Mouse (Mus musculus) thymus, adult 2 months (tissue): ENCODE measurements at regions not wholly inside any gene's neighbourhood (a gene's known extent, or its start where the extent isn't known, plus 50 kb on each side); places are given as distances from the start of the nearest gene placed in this dataset.

ENCODE experiments used
- DNase-seq: peaks from one replicate; pipeline ENCODE4 v3.0.0; 2021
- H3K27ac ChIP-seq: fragments of 200-500 bp; 2 replicates; pipeline ENCODE4 v1.5.1; 2012; ENCODE audit warnings: low read length, control low read depth; ENCODE audit not compliant: control insufficient read depth, insufficient read depth
- H3K27me3 ChIP-seq: fragments of 200-500 bp; 2 replicates; pipeline ENCODE4 v1.6.1; 2012; ENCODE audit warnings: mild to moderate bottlenecking, low read length, moderate library complexity, mixed read lengths; ENCODE audit not compliant: control insufficient read depth, insufficient read depth
- H3K36me3 ChIP-seq: fragments of 200-500 bp; 2 replicates; pipeline ENCODE4 v1.6.1; 2012; ENCODE audit warnings: mild to moderate bottlenecking, low read length, moderate library complexity; ENCODE audit not compliant: control insufficient read depth, insufficient read depth
- H3K4me1 ChIP-seq: fragments of 200-500 bp; replicated peaks from 2 replicates; pipeline ENCODE4 v1.6.1; 2012; ENCODE audit warnings: low read length; ENCODE audit not compliant: control insufficient read depth, insufficient read depth
- H3K4me3 ChIP-seq: fragments of 200-500 bp; 2 replicates; pipeline ENCODE4 v1.5.1; 2012; ENCODE audit warnings: mild to moderate bottlenecking, low read length, control low read depth, moderate library complexity; ENCODE audit not compliant: control insufficient read depth, insufficient read depth
- CTCF ChIP-seq: fragments of 200-500 bp; IDR thresholded peaks from 2 replicates; pipeline ENCODE4 v1.5.1; 2012; ENCODE audit warnings: mild to moderate bottlenecking, control low read depth, low read length, moderate library complexity, borderline replicate concordance; ENCODE audit not compliant: control insufficient read depth, poor library complexity, insufficient read depth; ENCODE audit errors: extremely low read depth
- POLR2A ChIP-seq: fragments of 200-500 bp; IDR thresholded peaks from 2 replicates; pipeline ENCODE4 v1.6.1; 2012; ENCODE audit warnings: mild to moderate bottlenecking, low read length, control low read depth, moderate library complexity; ENCODE audit not compliant: control insufficient read depth, poor library complexity, insufficient read depth; ENCODE audit errors: extremely low read depth
- WGBS: fragments of 180-500 bp; shearing (Covaris S2); methylation state at CpG from one replicate; pipeline ENCODE4 v1.1.7; 2018; 5-methylcytosine and 5-hydroxymethylcytosine counted together

GRCm38 (mm10) chr9:120808741-120809425 lies 120.1 kb upstream of the Ctnnb1 start:
- Histone ChIP-seq H3K36me3 (no peaks in the 10 kb centered on the region), H3K4me3 (no peak overlapping the region), H3K4me1 (no peaks in the 10 kb centered on the region), H3K27me3 (no peaks in the 10 kb centered on the region), H3K27ac (no peak overlapping the region)
- TF ChIP-seq CTCF (no peak), POLR2A (no peak)
- DNase-seq = no peak
- 64% methylated on average over 4 of the region's 4 CpGs for WGBS

- no peak overlapping the region for H3K27ac ChIP-seq
- H3K4me3 ChIP-seq = no peak overlapping the region
- no peak for DNase-seq
- H3K4me1 ChIP-seq = no peaks in the 10 kb centered on the region; the same call in 1 of the 2 replicates
- no peaks in the 10 kb centered on the region for H3K27me3 ChIP-seq
- no peaks in the 10 kb centered on the region for H3K36me3 ChIP-seq
- TF ChIP-seq POLR2A (no peak), CTCF (no peak)
- WGBS = 71% methylated on average over 3 of the region's 3 CpGs
These were observed 117.5 kb upstream of the Ctnnb1 start for GRCm38 (mm10) chr9:120811522-120811921.

DNA sequence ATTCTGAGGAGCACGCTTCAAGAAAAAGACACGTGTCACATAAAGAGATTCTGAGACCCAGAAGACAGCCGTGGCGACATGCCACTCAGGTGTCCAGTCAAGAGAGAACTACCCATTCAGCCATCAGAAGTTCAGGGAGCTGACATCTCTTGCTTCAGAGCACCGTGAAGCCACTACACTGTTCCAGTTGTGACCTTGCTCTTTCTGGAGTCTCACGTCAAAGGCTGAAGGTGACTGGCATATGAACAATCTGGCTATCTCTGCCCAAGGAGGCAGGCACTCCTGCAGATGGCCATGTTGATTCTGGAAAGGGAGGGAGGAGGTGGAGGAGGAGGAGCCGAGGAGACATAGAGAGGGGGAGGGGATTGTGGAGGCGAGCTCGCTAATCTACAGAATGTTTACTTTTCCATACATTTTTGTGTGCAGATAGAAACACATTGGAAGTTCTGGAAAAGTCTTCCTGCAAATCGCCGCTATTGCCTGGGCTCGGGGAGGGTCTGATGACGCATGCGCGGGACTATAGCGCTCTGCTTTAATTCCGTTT lies 116.3 kb upstream of the Ctnnb1 start:
- H3K36me3 ChIP-seq = no peaks in the 10 kb centered on the region
- H3K4me3 ChIP-seq = no peak overlapping the region
- no peak for DNase-seq
- no peak for TF ChIP-seq CTCF
- TF ChIP-seq POLR2A = no peak
- no peaks in the 10 kb centered on the region for H3K27me3 ChIP-seq
- H3K4me1 ChIP-seq = no peaks in the 10 kb centered on the region; the same call in 1 of the 2 replicates
- WGBS = 95% methylated on average over 17 of the region's 17 CpGs
- H3K27ac ChIP-seq = no peak overlapping the region

- TF ChIP-seq CTCF (no peak), POLR2A (no peak)
- WGBS = 54% methylated on average over 4 of the region's 4 CpGs
- DNase-seq = no peak
These were observed 114.7 kb upstream of the Ctnnb1 start for GRCm38 (mm10) chr9:120814286-120814685.

DNA sequence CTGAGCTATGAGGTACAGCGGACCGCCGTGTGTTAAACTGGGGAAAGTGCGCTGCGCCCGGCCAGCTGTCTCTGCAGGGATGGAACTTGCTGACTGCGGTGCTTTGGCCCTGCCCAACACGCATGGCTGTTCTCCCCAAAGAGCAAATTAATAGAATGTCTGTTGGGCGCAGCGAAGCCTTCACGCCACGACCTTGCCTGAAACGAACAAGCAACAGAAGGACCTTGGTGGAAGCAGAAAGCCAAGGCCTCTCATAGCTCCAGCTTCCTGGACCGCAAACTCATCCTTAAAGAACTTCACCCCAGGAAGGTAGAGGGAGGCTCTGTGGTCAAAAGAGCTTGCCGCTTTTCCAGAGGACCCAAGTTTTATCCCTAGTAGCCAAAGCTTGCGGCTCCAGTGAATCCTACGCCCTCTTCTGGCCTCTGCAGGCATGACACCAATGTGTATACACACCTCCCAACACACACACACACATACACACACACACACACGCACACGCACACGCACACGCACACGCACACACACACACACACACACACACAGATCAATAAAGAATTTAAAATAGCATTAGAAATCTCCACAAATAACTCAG lies 110.2 kb upstream of the Ctnnb1 start:
- no peak overlapping the region for H3K27ac ChIP-seq
- DNase-seq = no peak
- H3K4me1 ChIP-seq = no peaks in the 10 kb centered on the region; the same call in 1 of the 2 replicates
- no peak overlapping the region for H3K4me3 ChIP-seq
- no peaks in the 10 kb centered on the region for H3K27me3 ChIP-seq
- H3K36me3 ChIP-seq = no peaks in the 10 kb centered on the region
- 98% methylated on average over 22 of the region's 22 CpGs for WGBS
- TF ChIP-seq CTCF (no peak), POLR2A (no peak)

More at GRCm38 (mm10) chr9:120814286-120814685, 114.7 kb upstream of the Ctnnb1 start:
- Histone ChIP-seq H3K4me1 (no peaks in the 10 kb centered on the region; the same call in 1 of the 2 replicates), H3K27ac (no peak overlapping the region), H3K27me3 (no peaks in the 10 kb centered on the region), H3K4me3 (no peak overlapping the region), H3K36me3 (no peaks in the 10 kb centered on the region)

DNA sequence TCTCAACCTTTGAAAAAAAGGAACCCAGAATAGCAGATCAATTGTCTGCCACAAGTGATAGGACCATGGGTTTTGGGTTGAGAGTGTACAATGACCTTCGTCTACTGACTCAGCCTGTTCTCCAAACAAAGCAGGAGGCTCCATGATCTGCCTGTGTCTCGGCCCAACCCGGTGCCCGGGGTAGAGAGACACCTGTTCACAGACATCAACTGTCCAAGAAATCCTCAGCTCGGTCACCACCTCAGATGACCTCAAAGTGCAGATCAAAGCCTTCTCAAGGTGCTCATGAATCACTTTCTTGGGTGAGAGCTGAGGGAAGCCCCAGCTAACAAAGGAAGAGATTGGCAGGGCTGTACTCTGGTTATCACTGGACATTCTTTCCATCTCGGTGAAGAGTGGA lies 108.1 kb upstream of the Ctnnb1 start:
- H3K4me3 ChIP-seq = no peak overlapping the region

More for the DNA sequence above, 108.1 kb upstream of the Ctnnb1 start:
- Histone ChIP-seq H3K36me3 (no peaks in the 10 kb centered on the region), H3K27me3 (no peaks in the 10 kb centered on the region), H3K4me1 (no peaks in the 10 kb centered on the region), H3K27ac (no peak overlapping the region)
- WGBS = 94% methylated on average over 6 of the region's 6 CpGs
- TF ChIP-seq POLR2A (no peak), CTCF (no peak)
- no peak for DNase-seq
